Mouse (Mus musculus) heart, embryonic 11.5 days (tissue): ENCODE results near the gene Selenoo. TPM values are rescaled to one million over a fixed set of nuclear protein-coding genes. Genes with fewer than 3 reads are reported as not detected.

Experiments used
- ATAC-seq: fragments of 200-750 bp; cut with Nextera tagmentation; replicated peaks from 2 replicates; pipeline ENCODE4 v1.8.0; 2017; ENCODE audit warnings: moderate library complexity; ENCODE audit not compliant: insufficient number of reproducible peaks, low FRiP score, low TSS enrichment
- H3K27ac ChIP-seq: fragments of 300-500 bp; sonication (generic); 2 replicates; pipeline ENCODE4 v1.5.1; 2014; ENCODE audit warnings: mild to moderate bottlenecking, low read depth, low read length
- H3K27me3 ChIP-seq: fragments of 300-500 bp; sonication (generic); 2 replicates; pipeline ENCODE4 v1.6.1; 2014; ENCODE audit warnings: mild to moderate bottlenecking, low read length, mixed read lengths; ENCODE audit not compliant: control insufficient read depth, insufficient read depth
- H3K36me3 ChIP-seq: fragments of 300-500 bp; sonication (generic); 2 replicates; pipeline ENCODE4 v1.6.1; 2014; ENCODE audit warnings: mild to moderate bottlenecking, low read length, moderate library complexity, mixed read lengths; ENCODE audit not compliant: control insufficient read depth, insufficient read depth
- H3K4me1 ChIP-seq: fragments of 300-500 bp; sonication (generic); 2 replicates; pipeline ENCODE4 v1.6.1; 2014; ENCODE audit warnings: low read length; ENCODE audit not compliant: control insufficient read depth, insufficient read depth
- H3K4me2 ChIP-seq: fragments of 300-500 bp; sonication (generic); 2 replicates; pipeline ENCODE4 v1.6.1; 2014; ENCODE audit warnings: mild to moderate bottlenecking, moderate library complexity
- H3K4me3 ChIP-seq: fragments of 300-500 bp; sonication (generic); 2 replicates; pipeline ENCODE4 v1.5.1; 2014; ENCODE audit warnings: low read depth, low read length
- H3K9ac ChIP-seq: fragments of 300-500 bp; sonication (generic); 2 replicates; pipeline ENCODE4 v1.6.1; 2014; ENCODE audit warnings: mild to moderate bottlenecking, low read depth, low read length, moderate library complexity
- H3K9me3 ChIP-seq: fragments of 300-500 bp; sonication (generic); replicated peaks from 2 replicates; pipeline ENCODE4 v1.6.1; 2016; ENCODE audit warnings: low read length; ENCODE audit not compliant: control insufficient read depth
- WGBS: fragments of 180-500 bp; shearing (Covaris S2); extraction: QIAGEN DNeasy Blood & Tissue Kit; methylation state at CpG from one replicate; pipeline ENCODE4 v1.1.7; 2014; ENCODE audit not compliant: insufficient replicate concordance; 5-methylcytosine and 5-hydroxymethylcytosine counted together
- polyA plus RNA-seq: library from polyadenylated mRNA; unstranded; fragments of >200 nt; fragmentation: Nextera tagmentation; extraction: Ambion mirVana; gene quantifications from 2 replicates; pipeline ENCODE4 v1.2.1, GENCODE M21; 2014

Selenoo gene
- polyA plus RNA-seq, 1 experiment from 2014 or later: 9.5 TPM

- H3K4me1 ChIP-seq: peaks cover 37% of the 10 kb centered on the region
- no peaks in the 10 kb centered on the region for H3K36me3 ChIP-seq
- no peaks in the 10 kb centered on the region for H3K9me3 ChIP-seq
- WGBS: 44% methylated on average over 10 of the region's 10 CpGs
- H3K9ac ChIP-seq: peak overlapping the region; percentile 91; the same call in 1 of the 2 replicates
- H3K27me3 ChIP-seq: peaks cover 15% of the 10 kb centered on the region
- no peak for ATAC-seq
- peak overlapping the region; percentile 88; the same call in 1 of the 2 replicates for H3K4me3 ChIP-seq
- peak overlapping the region; percentile 95 for H3K4me2 ChIP-seq
- peak overlapping the region; percentile 96 for H3K27ac ChIP-seq
Measured at GRCm38 (mm10) chr15:89073993-89074603, 14.8 kb upstream of the Selenoo start.

GRCm38 (mm10) chr15:89074613-89075477 lies 14.0 kb upstream of the Selenoo start, which contains the start of gene Trabd:
TSS of gene Trabd (plus strand) at chr15:89075124.
- Histone ChIP-seq H3K27ac (peak within 1 kb of the TSS; percentile 96), H3K4me1 (peaks cover 37% of the 10 kb centered on the region), H3K9me3 (no peaks in the 10 kb centered on the region), H3K4me3 (peak within 1 kb of the TSS; percentile 88), H3K36me3 (no peaks in the 10 kb centered on the region), H3K4me2 (peak within 1 kb of the TSS; percentile 95), H3K27me3 (peaks cover 7% of the 10 kb centered on the region), H3K9ac (peak within 1 kb of the TSS; percentile 91)
- no peak; the same call in 1 of the 2 replicates for ATAC-seq
- 18% methylated on average over 11 of the region's 11 CpGs for WGBS

DNA sequence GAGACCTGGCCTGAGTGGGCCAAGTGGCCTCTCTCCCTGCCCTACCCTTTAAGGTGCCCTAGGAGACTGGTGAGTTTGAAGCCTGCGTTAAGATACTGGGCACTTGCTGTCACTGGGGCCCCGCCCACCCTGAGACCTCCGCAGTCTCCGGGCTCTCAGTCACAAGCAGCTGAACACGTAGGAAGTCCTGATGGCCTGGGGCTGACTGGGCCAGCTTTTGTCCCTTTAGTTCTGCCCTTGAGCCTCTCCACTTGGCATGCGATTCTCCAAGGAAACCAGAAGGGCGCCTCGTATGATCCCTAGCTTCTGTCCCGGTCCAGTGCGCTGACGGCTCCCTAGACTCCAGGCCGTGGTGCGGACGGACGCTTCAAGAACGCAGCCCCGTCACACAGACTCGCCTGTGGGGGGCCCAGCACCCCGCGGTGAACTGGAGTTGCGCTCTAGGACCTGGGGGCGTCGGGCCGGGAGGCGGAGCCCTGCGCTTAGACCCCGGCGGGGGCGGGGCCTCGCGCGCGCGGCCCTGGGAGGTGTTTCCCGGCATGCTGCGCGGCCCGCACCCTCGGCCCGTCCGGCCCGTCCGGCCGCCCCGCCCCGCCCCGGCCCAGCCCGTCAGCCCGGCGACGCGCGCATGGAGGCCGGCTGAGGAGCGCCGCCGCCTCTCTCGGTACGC lies 13.3 kb upstream of the Selenoo start:
- Histone ChIP-seq H3K4me3 (peak overlapping the region; percentile 88), H3K36me3 (no peaks in the 10 kb centered on the region), H3K27ac (peak overlapping the region; percentile 96), H3K9me3 (no peaks in the 10 kb centered on the region), H3K27me3 (peaks cover 2% of the 10 kb centered on the region; the same call in 1 of the 2 replicates), H3K4me1 (peaks cover 37% of the 10 kb centered on the region), H3K9ac (peak overlapping the region; percentile 91), H3K4me2 (peak overlapping the region; percentile 95)
- WGBS: 1% methylated on average over 40 of the region's 59 CpGs
- peak; percentile 89 for ATAC-seq

GRCm38 (mm10) chr15:89076156-89076731 lies 12.6 kb upstream of the Selenoo start:
- Histone ChIP-seq H3K4me1 (peaks cover 37% of the 10 kb centered on the region), H3K27ac (peak overlapping the region; percentile 96)
- WGBS: under 1% methylated on average over 39 of the region's 39 CpGs

DNA sequence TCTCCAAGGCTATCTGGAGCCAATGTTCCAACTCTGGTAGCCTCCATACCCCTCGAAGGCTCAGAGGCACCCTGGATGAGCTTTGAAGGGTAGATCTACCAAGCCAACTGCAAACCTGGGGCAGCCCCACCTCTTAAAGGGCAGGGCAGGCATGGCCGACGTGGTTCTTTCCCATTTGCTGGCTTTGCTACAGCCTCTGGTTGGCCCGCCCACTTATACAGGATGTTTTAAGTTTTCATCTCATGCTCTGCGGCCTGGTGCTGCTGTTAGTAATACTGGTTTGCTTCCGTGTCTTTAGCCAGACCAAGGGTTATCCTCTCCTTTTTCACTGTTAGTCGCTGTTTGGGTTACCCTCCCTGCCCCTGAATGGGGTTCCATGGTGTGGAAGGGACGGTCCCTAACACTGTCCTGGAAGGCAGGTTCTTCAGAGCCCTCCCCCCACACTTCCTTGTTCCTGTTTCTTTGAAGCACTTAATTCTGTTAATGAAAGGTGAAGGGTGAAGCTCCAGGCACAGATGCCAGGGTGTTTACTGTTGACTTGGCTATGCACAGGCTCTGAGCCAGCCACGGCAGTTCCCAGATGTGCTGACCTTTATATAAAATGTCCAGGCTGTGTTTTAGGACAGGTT lies 10.6 kb upstream of the Selenoo start:
- H3K27me3 ChIP-seq: no peaks in the 10 kb centered on the region
- ATAC-seq: no peak
- H3K27ac ChIP-seq: 0 out of 2 replicates have a peak overlapping the region, but pooled peaks have one; percentile 3
- peaks cover 11% of the 10 kb centered on the region for H3K36me3 ChIP-seq
- H3K4me2 ChIP-seq: peak overlapping the region; percentile 95
- H3K4me3 ChIP-seq: no peak overlapping the region
- peak overlapping the region; percentile 34; the same call in 1 of the 2 replicates for H3K9ac ChIP-seq
- 62% methylated on average over 9 of the region's 9 CpGs for WGBS
- no peaks in the 10 kb centered on the region for H3K9me3 ChIP-seq
- peaks cover 36% of the 10 kb centered on the region for H3K4me1 ChIP-seq

More at GRCm38 (mm10) chr15:89076156-89076731, 12.6 kb upstream of the Selenoo start:
- Histone ChIP-seq H3K9ac (peak overlapping the region; percentile 91), H3K4me2 (peak overlapping the region; percentile 95), H3K9me3 (no peaks in the 10 kb centered on the region), H3K27me3 (peaks cover 2% of the 10 kb centered on the region; the same call in 1 of the 2 replicates), H3K4me3 (peak overlapping the region; percentile 88), H3K36me3 (no peaks in the 10 kb centered on the region; the same call in 1 of the 2 replicates)
- peak; percentile 16; the same call in 1 of the 2 replicates for ATAC-seq

DNA sequence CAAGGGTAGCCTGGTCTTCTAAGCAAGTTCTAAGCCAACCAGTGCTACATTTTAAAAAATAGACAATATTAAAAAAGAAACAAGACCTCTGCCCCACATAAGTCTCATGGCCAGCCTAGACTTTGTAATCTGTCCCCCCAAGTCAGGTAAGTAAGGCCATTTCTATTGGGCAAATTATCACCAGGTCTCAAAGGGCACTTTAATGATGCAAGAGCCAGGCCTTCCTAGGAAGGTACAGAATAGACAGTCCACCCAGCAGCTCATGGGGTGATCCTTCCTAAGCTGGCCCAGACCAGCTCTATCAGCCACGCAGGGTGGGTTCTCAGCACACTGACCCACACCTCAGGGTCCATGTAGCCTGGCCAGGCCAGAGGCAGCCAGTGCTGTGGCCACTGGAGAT lies 5.0 kb upstream of the Selenoo start:
- Histone ChIP-seq H3K4me3 (no peak overlapping the region), H3K4me1 (peaks cover 5% of the 10 kb centered on the region; the same call in 1 of the 2 replicates), H3K9ac (no peak overlapping the region), H3K4me2 (no peak overlapping the region), H3K27ac (no peak overlapping the region), H3K36me3 (peaks cover 31% of the 10 kb centered on the region), H3K9me3 (no peaks in the 10 kb centered on the region), H3K27me3 (no peaks in the 10 kb centered on the region)
- whole genome bisulfite sequencing: 86% methylated on average over 1 of the region's 1 CpGs
- no peak for ATAC-seq

GRCm38 (mm10) chr15:89084826-89085225 lies 4.1 kb upstream of the Selenoo start:
- no peak overlapping the region for H3K27ac ChIP-seq
- WGBS: 90% methylated on average over 2 of the region's 2 CpGs
- H3K36me3 ChIP-seq: peaks cover 31% of the 10 kb centered on the region
- H3K9me3 ChIP-seq: no peaks in the 10 kb centered on the region
- H3K4me1 ChIP-seq: peaks cover 7% of the 10 kb centered on the region
- no peak overlapping the region for H3K4me2 ChIP-seq
- H3K4me3 ChIP-seq: no peak overlapping the region
- H3K27me3 ChIP-seq: no peaks in the 10 kb centered on the region
- no peak for ATAC-seq
- H3K9ac ChIP-seq: no peak overlapping the region
